Mouse (Mus musculus): ENCODE measurements around the gene Prdx5.

GRCm38 (mm10) chr19:6872701-6873100 is 37.2 kb downstream of the Prdx5 start:
- no peak for TF ChIP-seq MYOD1 (IDR thresholded peaks at IDR 0.05; ENCODE audit: control insufficient read depth in 1 of 3, insufficient read length in 2 of 3, low read depth in 2 of 3)
- no peak for TF ChIP-seq TCF12 (IDR thresholded peaks at IDR 0.05; ENCODE audit: insufficient read depth, poor library complexity, severe bottlenecking)
- TF ChIP-seq REST (IDR thresholded peaks at IDR 0.05; ENCODE audit: insufficient read depth, insufficient read length): no peak
- no peak for TF ChIP-seq MAX (IDR thresholded peaks at IDR 0.05; ENCODE audit: low read depth)
- no peak for TF ChIP-seq MYOG (IDR thresholded peaks at IDR 0.05; ENCODE audit: control insufficient read depth in 1 of 3, insufficient read depth in 1 of 3, insufficient read length in 2 of 3, low read depth in 2 of 3)
- TF ChIP-seq POLR2A (IDR thresholded peaks at IDR 0.05; ENCODE audit: insufficient read length, low read depth): no peak
- TF ChIP-seq POLR2AphosphoS2 (IDR thresholded peaks at IDR 0.05; ENCODE audit: insufficient read length, low read depth): no peak
- TF ChIP-seq E2F4 (IDR thresholded peaks at IDR 0.05; ENCODE audit: insufficient read depth): no peak

All from myocyte (in vitro differentiated cells).